Mouse (Mus musculus): ENCODE measurements around the gene Ankrd13d.
"Not testable (repeated sequence)": the region's sequence is repeated elsewhere in the genome, so short reads cannot be mapped to it uniquely, and the experiment has no call there.

Gene Ankrd13d

GRCm38 (mm10) chr19:4264171-4264780, 18.7 kb downstream of the Ankrd13d start:
- no peak for DNase-seq (ENCODE audit: low spot score in 2 of 2)

GRCm38 (mm10) chr19:4263702-4264101, 19.2 kb downstream of the Ankrd13d start:
- no peak for DNase-seq (ENCODE audit: low spot score in 2 of 2)

DNA sequence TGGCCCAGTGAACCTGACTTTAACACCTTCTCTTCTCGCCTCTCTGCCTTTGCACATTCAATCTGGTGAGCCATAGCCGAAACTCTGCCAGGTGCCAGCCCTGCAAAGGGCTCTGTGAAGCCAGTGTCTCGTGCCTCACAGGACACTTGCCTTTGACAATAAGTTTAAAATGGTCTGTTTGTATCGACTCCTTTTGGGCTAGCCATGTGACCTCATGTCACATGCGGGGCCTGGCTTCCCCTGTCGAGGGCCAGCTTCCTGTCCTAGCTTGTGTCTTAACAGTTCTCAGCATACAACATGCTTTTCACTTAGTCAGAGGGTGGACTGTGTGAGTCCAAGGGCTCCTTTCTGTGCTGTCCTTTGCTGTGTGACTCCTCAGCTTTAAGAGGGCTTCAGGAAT, 20.2 kb downstream of the Ankrd13d start:
- DNase-seq (ENCODE audit: low spot score in 2 of 2): no peak

DNA sequence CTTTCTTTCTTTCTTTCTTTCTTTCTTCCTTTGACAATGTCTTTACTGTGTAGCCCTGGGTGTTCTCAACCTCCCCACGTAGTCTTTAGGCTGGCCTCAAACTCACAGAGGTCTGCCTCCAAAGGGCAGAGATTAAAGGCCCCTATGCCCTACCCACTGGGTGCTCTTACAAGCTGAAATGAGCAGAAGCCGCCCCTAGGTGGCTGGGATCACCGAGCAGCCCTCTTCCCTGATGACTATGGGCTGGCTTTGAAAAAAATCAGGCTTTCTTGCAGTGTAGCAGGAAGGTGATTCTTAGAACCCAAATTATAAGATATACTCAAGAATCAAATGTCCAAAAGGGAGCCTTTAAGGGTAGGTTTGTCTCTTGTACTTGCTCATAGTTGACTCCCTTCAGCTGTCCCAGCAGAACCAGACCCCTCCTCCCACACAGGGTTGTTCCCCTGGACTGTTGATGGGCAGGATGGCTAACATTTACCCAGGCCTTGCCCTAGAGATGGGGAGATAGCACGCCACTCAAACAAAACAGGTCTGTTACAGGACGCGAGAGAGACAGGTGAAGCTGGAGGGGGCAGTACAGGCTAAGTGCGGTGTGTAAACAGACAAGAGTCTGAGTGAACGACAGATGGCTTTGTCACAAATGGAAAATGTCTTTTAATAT, 21.8 kb downstream of the Ankrd13d start:
- DNase-seq (ENCODE audit: low spot score in 2 of 2): no peak

- no peak for DNase-seq (ENCODE audit: low spot score in 2 of 2)
Observed at GRCm38 (mm10) chr19:4257897-4258252, 25.1 kb downstream of the Ankrd13d start.

GRCm38 (mm10) chr19:4257216-4257896, 25.6 kb downstream of the Ankrd13d start:
- DNase-seq (ENCODE audit: low spot score in 2 of 2): peak; percentile 86 to 90

- DNase-seq (ENCODE audit: low spot score in 2 of 2): no peak
Observed at GRCm38 (mm10) chr19:4255583-4256162, 27.3 kb downstream of the Ankrd13d start.

DNA sequence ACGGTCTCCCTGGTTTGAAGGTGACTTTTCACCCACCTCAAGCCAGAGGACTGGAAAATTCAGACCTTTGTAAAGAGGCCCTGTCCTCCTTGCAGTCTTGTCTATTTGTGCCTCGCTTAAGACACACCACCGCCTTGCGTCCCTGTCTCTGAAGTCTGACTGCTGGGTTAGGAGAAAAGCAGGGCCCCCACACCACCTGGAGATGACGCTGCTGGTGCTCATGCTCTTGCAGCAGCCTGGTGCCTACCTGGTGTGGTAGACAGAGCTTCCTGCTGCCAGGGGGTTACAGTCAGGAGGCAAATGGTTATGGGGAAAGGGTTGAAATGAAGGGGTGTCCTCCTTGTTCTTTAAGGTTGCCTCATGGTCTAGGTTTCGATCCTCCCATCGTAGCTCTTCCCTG, 28.7 kb downstream of the Ankrd13d start:
- DNase-seq (ENCODE audit: low spot score in 2 of 2): no peak

GRCm38 (mm10) chr19:4248683-4249082, 34.3 kb downstream of the Ankrd13d start:
- DNase-seq (ENCODE audit: low spot score in 2 of 2): not testable (repeated sequence)

- no peak for DNase-seq (ENCODE audit: low spot score in 2 of 2)
Observed at GRCm38 (mm10) chr19:4247010-4247409, 35.9 kb downstream of the Ankrd13d start.

GRCm38 (mm10) chr19:4244775-4245174, 38.2 kb downstream of the Ankrd13d start:
- no peak for DNase-seq (ENCODE audit: low spot score in 2 of 2)

DNA sequence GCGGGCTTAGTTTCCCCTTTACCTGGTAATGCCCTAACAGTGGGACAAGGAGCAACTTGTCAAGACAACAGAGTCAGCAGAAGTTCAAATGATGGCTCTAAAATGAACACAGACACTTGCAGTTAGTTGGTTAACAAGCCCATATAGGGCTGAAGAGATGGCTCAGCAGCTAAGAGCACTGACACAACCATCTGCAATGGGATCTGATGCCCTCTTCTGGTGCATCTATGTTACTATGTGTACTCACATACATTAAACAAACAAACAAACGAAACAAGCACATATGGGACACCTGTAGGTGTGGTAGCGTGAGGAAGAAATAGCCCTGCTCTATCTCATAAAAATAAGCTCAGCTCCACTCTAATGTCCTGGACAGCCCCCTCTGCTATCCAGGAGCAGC, 40.5 kb downstream of the Ankrd13d start:
- DNase-seq (ENCODE audit: low spot score in 2 of 2): no peak

GRCm38 (mm10) chr19:4240247-4240668, 42.7 kb downstream of the Ankrd13d start:
- no peak for DNase-seq (ENCODE audit: low spot score in 2 of 2)

- DNase-seq (ENCODE audit: low spot score in 2 of 2): no peak
Observed at GRCm38 (mm10) chr19:4234548-4234947, 48.4 kb downstream of the Ankrd13d start.

- DNase-seq (ENCODE audit: low spot score in 2 of 2): no peak
Observed at GRCm38 (mm10) chr19:4232651-4233050, 50.3 kb downstream of the Ankrd13d start.

GRCm38 (mm10) chr19:4232186-4232572, 50.8 kb downstream of the Ankrd13d start:
- no peak for DNase-seq (ENCODE audit: low spot score in 2 of 2)

GRCm38 (mm10) chr19:4231253-4232185, 51.4 kb downstream of the Ankrd13d start, which contains the start of gene Pold4:
Pold4 (plus strand) TSS chr19:4231899.
- DNase-seq (ENCODE audit: low spot score in 2 of 2): peak; percentile 97 to 98

DNA sequence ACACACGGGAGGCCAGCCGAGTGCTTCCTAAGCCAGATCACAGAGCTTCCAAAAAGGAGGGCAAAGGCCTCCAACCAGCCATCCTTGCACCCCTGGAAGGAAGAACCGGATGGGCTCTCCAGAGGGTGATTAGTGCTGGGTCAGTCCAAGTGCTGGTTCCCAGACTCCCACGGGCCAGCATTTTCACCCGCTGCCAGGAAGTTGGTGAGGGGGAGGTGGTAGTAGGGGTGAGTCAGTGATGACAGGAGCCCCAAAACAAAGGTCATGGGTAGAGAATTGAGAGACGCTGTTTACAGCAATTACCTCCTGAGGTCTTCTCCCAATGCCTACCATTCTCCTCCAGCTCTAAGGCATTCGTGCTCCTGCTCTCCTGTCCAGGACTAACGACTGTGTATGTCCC, 52.5 kb downstream of the Ankrd13d start:
- DNase-seq (ENCODE audit: low spot score in 2 of 2): no peak

GRCm38 (mm10) chr19:4229451-4230076, 53.4 kb downstream of the Ankrd13d start:
- no peak for DNase-seq (ENCODE audit: low spot score in 2 of 2)

DNA sequence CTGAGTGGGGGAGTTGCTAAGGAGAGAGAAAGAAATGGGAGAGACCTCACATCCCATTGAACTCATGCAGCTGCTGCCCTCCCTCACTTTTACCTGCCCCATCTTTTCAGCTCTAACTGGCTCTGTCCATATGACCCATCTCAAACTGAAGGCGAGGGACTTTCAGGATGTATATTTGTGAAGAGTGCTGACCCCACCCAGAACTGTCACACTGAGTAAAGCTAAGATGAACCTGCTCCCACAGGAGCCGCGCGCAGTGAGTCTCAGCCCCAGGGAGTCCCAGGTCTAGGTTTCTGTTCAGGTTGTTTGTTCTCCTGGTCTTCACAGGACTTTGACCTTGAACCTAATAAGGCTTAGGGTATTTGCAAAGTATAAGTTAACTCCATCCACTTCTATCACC, 54.0 kb downstream of the Ankrd13d start:
- DNase-seq (ENCODE audit: low spot score in 2 of 2): no peak
